Mouse (Mus musculus): ENCODE measurements around the gene B3galt2. TPM values are rescaled to one million over a fixed set of nuclear protein-coding genes. Genes with fewer than 3 reads are reported as not detected.
"Not testable (repeated sequence)": the region's sequence is repeated elsewhere in the genome, so short reads cannot be mapped to it uniquely, and the experiment has no call there.

B3galt2 gene
- polyA plus RNA-seq, 1 experiment from 2014 or later = 0.17 TPM

- H3K36me3 ChIP-seq (ENCODE audit: control insufficient read depth, insufficient read depth) = no peaks in the 10 kb centered on the region
- no peak overlapping the region for H3K27ac ChIP-seq (ENCODE audit: low read depth, low read length)
- WGBS = 88% methylated on average over 4 of the region's 4 CpGs
- no peak for TF ChIP-seq CTCF (IDR thresholded peaks at IDR 0.05; ENCODE audit: low read depth)
- no peak overlapping the region for H3K4me3 ChIP-seq (ENCODE audit: low read depth, low read length)
- no peaks in the 10 kb centered on the region for H3K27me3 ChIP-seq (replicated peaks; ENCODE audit: control insufficient read depth, insufficient read depth, low read length)
- no peak overlapping the region for H3K9ac ChIP-seq (ENCODE audit: low read depth, low read length)
- ATAC-seq = no peak
- no peaks in the 10 kb centered on the region for H3K9me3 ChIP-seq (ENCODE audit: control insufficient read depth)
- no peak overlapping the region for H3K4me2 ChIP-seq (replicated peaks; ENCODE audit: low read depth)
- no peaks in the 10 kb centered on the region for H3K4me1 ChIP-seq (replicated peaks; ENCODE audit: control insufficient read depth, insufficient read depth, low read length)
These were observed 5.8 kb downstream of the B3galt2 start for GRCm38 (mm10) chr1:143646219-143646618.

GRCm38 (mm10) chr1:143650317-143650716, 9.9 kb downstream of the B3galt2 start:
- 97% methylated on average over 2 of the region's 2 CpGs for WGBS
- TF ChIP-seq CTCF (IDR thresholded peaks at IDR 0.05; ENCODE audit: low read depth) = no peak

GRCm38 (mm10) chr1:143653646-143654045, 13.2 kb downstream of the B3galt2 start:
- Histone ChIP-seq H3K27me3 (replicated peaks; ENCODE audit: control insufficient read depth, insufficient read depth, low read length) (no peaks in the 10 kb centered on the region), H3K27ac (ENCODE audit: low read depth, low read length) (no peak overlapping the region), H3K9me3 (ENCODE audit: control insufficient read depth) (no peaks in the 10 kb centered on the region), H3K36me3 (ENCODE audit: control insufficient read depth, insufficient read depth) (no peaks in the 10 kb centered on the region; the same call in 1 of the 2 replicates), H3K9ac (ENCODE audit: low read depth, low read length) (no peak overlapping the region), H3K4me2 (replicated peaks; ENCODE audit: low read depth) (no peak overlapping the region), H3K4me1 (replicated peaks; ENCODE audit: control insufficient read depth, insufficient read depth, low read length) (no peaks in the 10 kb centered on the region), H3K4me3 (ENCODE audit: low read depth, low read length) (no peak overlapping the region)
- no peak for ATAC-seq
- no peak for TF ChIP-seq CTCF (IDR thresholded peaks at IDR 0.05; ENCODE audit: low read depth)
- WGBS = 80% methylated on average over 3 of the region's 3 CpGs

More at GRCm38 (mm10) chr1:143650317-143650716, 9.9 kb downstream of the B3galt2 start:
- no peaks in the 10 kb centered on the region for H3K4me1 ChIP-seq (replicated peaks; ENCODE audit: control insufficient read depth, insufficient read depth, low read length)
- H3K4me2 ChIP-seq (replicated peaks; ENCODE audit: low read depth) = no peak overlapping the region
- H3K36me3 ChIP-seq (ENCODE audit: control insufficient read depth, insufficient read depth) = no peaks in the 10 kb centered on the region; the same call in 1 of the 2 replicates
- no peaks in the 10 kb centered on the region for H3K9me3 ChIP-seq (ENCODE audit: control insufficient read depth)
- H3K27ac ChIP-seq (ENCODE audit: low read depth, low read length) = no peak overlapping the region
- no peak for ATAC-seq
- H3K27me3 ChIP-seq (replicated peaks; ENCODE audit: control insufficient read depth, insufficient read depth, low read length) = no peaks in the 10 kb centered on the region
- H3K9ac ChIP-seq (ENCODE audit: low read depth, low read length) = no peak overlapping the region
- H3K4me3 ChIP-seq (ENCODE audit: low read depth, low read length) = no peak overlapping the region

- H3K27me3 ChIP-seq (replicated peaks; ENCODE audit: control insufficient read depth, insufficient read depth, low read length) = no peaks in the 10 kb centered on the region
- H3K9ac ChIP-seq (ENCODE audit: low read depth, low read length) = no peak overlapping the region
- no peak overlapping the region for H3K4me2 ChIP-seq (replicated peaks; ENCODE audit: low read depth)
- WGBS = 96% methylated on average over 2 of the region's 2 CpGs
- H3K36me3 ChIP-seq (ENCODE audit: control insufficient read depth, insufficient read depth) = peaks cover 24% of the 10 kb centered on the region
- no peaks in the 10 kb centered on the region for H3K9me3 ChIP-seq (ENCODE audit: control insufficient read depth)
- ATAC-seq = peak; percentile 75
- no peak overlapping the region for H3K4me3 ChIP-seq (ENCODE audit: low read depth, low read length)
- TF ChIP-seq CTCF (IDR thresholded peaks at IDR 0.05; ENCODE audit: low read depth) = no peak
- no peaks in the 10 kb centered on the region; the same call in 1 of the 2 replicates for H3K4me1 ChIP-seq (replicated peaks; ENCODE audit: control insufficient read depth, insufficient read depth, low read length)
- 0 out of 2 replicates have a peak overlapping the region, but pooled peaks have one; percentile 15 for H3K27ac ChIP-seq (ENCODE audit: low read depth, low read length)
These were observed 22.7 kb downstream of the B3galt2 start for GRCm38 (mm10) chr1:143663197-143663596.

- H3K4me3 ChIP-seq (ENCODE audit: low read depth, low read length); H3K27me3 ChIP-seq (replicated peaks; ENCODE audit: control insufficient read depth, insufficient read depth, low read length); H3K9me3 ChIP-seq (ENCODE audit: control insufficient read depth); H3K4me2 ChIP-seq (replicated peaks; ENCODE audit: low read depth); H3K27ac ChIP-seq (ENCODE audit: low read depth, low read length); H3K4me1 ChIP-seq (replicated peaks; ENCODE audit: control insufficient read depth, insufficient read depth, low read length); ATAC-seq; H3K9ac ChIP-seq (ENCODE audit: low read depth, low read length): not testable (repeated sequence)
- 97% methylated on average over 4 of the region's 4 CpGs for WGBS
- H3K36me3 ChIP-seq (ENCODE audit: control insufficient read depth, insufficient read depth) = peaks cover 24% of the 10 kb centered on the region
These were observed 24.3 kb downstream of the B3galt2 start for GRCm38 (mm10) chr1:143664786-143665185.

GRCm38 (mm10) chr1:143675734-143676361, 35.4 kb downstream of the B3galt2 start:
- Histone ChIP-seq H3K36me3 (ENCODE audit: control insufficient read depth, insufficient read depth) (peaks cover 15% of the 10 kb centered on the region), H3K27me3 (replicated peaks; ENCODE audit: control insufficient read depth, insufficient read depth, low read length) (no peaks in the 10 kb centered on the region), H3K4me2 (replicated peaks; ENCODE audit: low read depth) (no peak overlapping the region), H3K27ac (ENCODE audit: low read depth, low read length) (no peak overlapping the region), H3K4me3 (ENCODE audit: low read depth, low read length) (no peak overlapping the region), H3K9me3 (ENCODE audit: control insufficient read depth) (no peaks in the 10 kb centered on the region), H3K9ac (ENCODE audit: low read depth, low read length) (no peak overlapping the region), H3K4me1 (replicated peaks; ENCODE audit: control insufficient read depth, insufficient read depth, low read length) (no peaks in the 10 kb centered on the region)
- no peak; the same call in 1 of the 2 replicates for TF ChIP-seq CTCF (IDR thresholded peaks at IDR 0.05; ENCODE audit: low read depth)
- ATAC-seq = no peak
- WGBS = 86% methylated on average over 4 of the region's 4 CpGs

Data from intestine, postnatal 0 days (tissue).